18 mouse cellular contexts compared by ENCODE assay signal in genomic region chr2:180216921-180217320, GRCm38 (mm10). TPM values are rescaled to one million over a fixed set of nuclear protein-coding genes. Genes with fewer than 3 reads are reported as not detected.
DNase-seq lines count a peak whose midpoint lies in the region; ATAC-seq lines count a peak whose summit lies in the region.
"Had no signal": no experiment of that assay in that cellular context is flagged by ENCODE, and none has a peak within 500 bp of the region (broad histone marks: within the 10 kb centered on the region; RNA-seq: fewer than 3 reads in every experiment).

No protein-coding gene starts in this region.

- H3K27ac ChIP-seq in heart, embryonic 13.5 days (replicated peaks), result 0 out of 2 replicates have a peak overlapping the region, but pooled peaks have one; percentile 3
- no peak overlapping the region for H3K27ac ChIP-seq in forebrain, embryonic 16.5 days (ENCODE audit: low read length)
- H3K27ac ChIP-seq: forebrain, embryonic 13.5 days; limb, embryonic 12.5 days; liver, embryonic 15.5 days; midbrain, embryonic 12.5 days; neural tube, embryonic 13.5 days had no signal

- no peaks in the 10 kb centered on the region for H3K27me3 ChIP-seq in heart, embryonic 13.5 days (replicated peaks)
- no peaks in the 10 kb centered on the region for H3K27me3 ChIP-seq in forebrain, embryonic 16.5 days (replicated peaks; ENCODE audit: control insufficient read depth, insufficient read depth, low read length)
- H3K27me3 ChIP-seq: forebrain, embryonic 13.5 days; heart, embryonic 15.5 days; intestine, embryonic 15.5 days; limb, embryonic 12.5 days; liver, embryonic 15.5 days; midbrain, embryonic 12.5 days; neural tube, embryonic 13.5 days had no signal

- no peak overlapping the region for H3K9ac ChIP-seq in heart, embryonic 13.5 days
- H3K9ac ChIP-seq in forebrain, embryonic 16.5 days (replicated peaks; ENCODE audit: low read depth, low read length), result no peak overlapping the region
- H3K9ac ChIP-seq: forebrain, embryonic 13.5 days; heart, embryonic 15.5 days; intestine, embryonic 15.5 days; limb, embryonic 12.5 days; liver, embryonic 15.5 days; midbrain, embryonic 12.5 days; neural tube, embryonic 13.5 days had no signal

- ATAC-seq in heart, embryonic 13.5 days (ENCODE audit: extremely low read depth, insufficient number of reproducible peaks, low FRiP score, low TSS enrichment), result no peak
- ATAC-seq in forebrain, embryonic 16.5 days, result no peak
- ATAC-seq: CD4-positive, CD25-positive, alpha-beta regulatory T cell, adult 4 months; forebrain, embryonic 13.5 days; intestine, embryonic 15.5 days had no signal

- no peak overlapping the region for H3K4me3 ChIP-seq in heart, embryonic 13.5 days
- no peak overlapping the region for H3K4me3 ChIP-seq in forebrain, embryonic 16.5 days (replicated peaks; ENCODE audit: low read length)
- H3K4me3 ChIP-seq: forebrain, embryonic 13.5 days; heart, embryonic 15.5 days; intestine, embryonic 15.5 days; limb, embryonic 12.5 days; liver, embryonic 15.5 days; megakaryocyte, embryonic 14.5 days; midbrain, embryonic 12.5 days; neural tube, embryonic 13.5 days had no signal

- peaks cover 3% of the 10 kb centered on the region for H3K9me3 ChIP-seq in heart, embryonic 13.5 days
- no peaks in the 10 kb centered on the region; the same call in 1 of the 2 replicates for H3K9me3 ChIP-seq in forebrain, embryonic 16.5 days (ENCODE audit: control insufficient read depth, low read length)
- H3K9me3 ChIP-seq: heart, embryonic 15.5 days; intestine, embryonic 15.5 days; liver, embryonic 15.5 days; midbrain, embryonic 12.5 days; neural tube, embryonic 13.5 days had no signal

- H3K4me1 ChIP-seq in heart, embryonic 13.5 days, result peaks cover 68% of the 10 kb centered on the region
- peaks cover 8% of the 10 kb centered on the region for H3K4me1 ChIP-seq in forebrain, embryonic 16.5 days (replicated peaks; ENCODE audit: control insufficient read depth, insufficient read depth, low read length)

- peaks cover 11% of the 10 kb centered on the region for H3K36me3 ChIP-seq in heart, embryonic 13.5 days
- no peaks in the 10 kb centered on the region for H3K36me3 ChIP-seq in forebrain, embryonic 16.5 days (ENCODE audit: control insufficient read depth, insufficient read depth)
- H3K36me3 ChIP-seq: heart, embryonic 15.5 days; intestine, embryonic 15.5 days; limb, embryonic 12.5 days; liver, embryonic 15.5 days; midbrain, embryonic 12.5 days; neural tube, embryonic 13.5 days had no signal

- no peak overlapping the region for H3K4me2 ChIP-seq in heart, embryonic 13.5 days
- H3K4me2 ChIP-seq in forebrain, embryonic 16.5 days (ENCODE audit: low read length), result no peak overlapping the region
- H3K4me2 ChIP-seq: forebrain, embryonic 13.5 days; heart, embryonic 15.5 days; intestine, embryonic 15.5 days; limb, embryonic 12.5 days; liver, embryonic 15.5 days; midbrain, embryonic 12.5 days; neural tube, embryonic 13.5 days had no signal

- WGBS in heart, embryonic 13.5 days, result 51% methylated on average over 5 of the region's 5 CpGs
- WGBS in forebrain, embryonic 16.5 days, result 70% methylated on average over 5 of the region's 5 CpGs

- no peak for DNase-seq in heart, postnatal 4 days
- peak; percentile 33 for DNase-seq in kidney, postnatal 10 days
- no peak for DNase-seq in kidney, adult 18-20 months
- peak; percentile 47 for DNase-seq in lung, postnatal 10 days
- DNase-seq in lung, postnatal 36 days, result no peak
- DNase-seq: thymus, adult 2 months; thymus, postnatal 36 days had no signal

RNA-seq across cellular contexts. Expression of gene Lama5, which starts 8.7 kb away (rescaled TPM):
- 21.6 and 22.5 TPM in 2 replicates for polyA plus RNA-seq in heart, embryonic 13.5 days (2015; fragmentation: Nextera tagmentation; extraction: Ambion mirVana)
- 10 to 100 TPM; 47.8 to 49.6 TPM for total RNA-seq in heart, postnatal 4 days (2021)
- 3.0 and 3.2 TPM in 2 replicates for polyA plus RNA-seq in forebrain, embryonic 16.5 days (2015; fragmentation: Nextera tagmentation; extraction: Ambion mirVana)

RNA-seq across cellular contexts. Expression of gene Rps21, which starts 40.3 kb away (rescaled TPM):
- 332 and 351 TPM in 2 replicates for polyA plus RNA-seq in heart, embryonic 13.5 days (2015; fragmentation: Nextera tagmentation; extraction: Ambion mirVana)
- total RNA-seq in heart, postnatal 4 days (2021), result 100 to 1,000 TPM; 619 to 692 TPM
- polyA plus RNA-seq in forebrain, embryonic 16.5 days (2015; fragmentation: Nextera tagmentation; extraction: Ambion mirVana), result 305 and 334 TPM in 2 replicates

RNA-seq across cellular contexts. Expression of gene Adrm1, which starts 45.6 kb away (rescaled TPM):
- polyA plus RNA-seq in heart, embryonic 13.5 days (2015; fragmentation: Nextera tagmentation; extraction: Ambion mirVana), result 150 and 155 TPM in 2 replicates
- total RNA-seq in heart, postnatal 4 days (2021), result 100 to 1,000 TPM; 103 to 104 TPM
- polyA plus RNA-seq in forebrain, embryonic 16.5 days (2015; fragmentation: Nextera tagmentation; extraction: Ambion mirVana), result 189 and 202 TPM in 2 replicates

RNA-seq across cellular contexts. Expression of gene Cables2, which starts 56.4 kb away (rescaled TPM):
- 9.0 and 9.3 TPM in 2 replicates for polyA plus RNA-seq in heart, embryonic 13.5 days (2015; fragmentation: Nextera tagmentation; extraction: Ambion mirVana)
- total RNA-seq in heart, postnatal 4 days (2021), result 10 to 100 TPM; 15.2 to 15.4 TPM
- polyA plus RNA-seq in forebrain, embryonic 16.5 days (2015; fragmentation: Nextera tagmentation; extraction: Ambion mirVana), result 16.1 and 18.5 TPM in 2 replicates

Comparison
In these comparisons a context has a peak if more than half of its experiments do, and no peak if none do; other contexts are left out.
1. DNase-seq: peak in kidney, postnatal 10 days (single experiment) and lung, postnatal 10 days (single experiment); none in heart, postnatal 4 days (single experiment), kidney, adult 18-20 months (single experiment) and lung, postnatal 36 days (single experiment).